Mouse (Mus musculus) liver, embryonic 11.5 days (tissue): ENCODE measurements around the gene Sdk2. TPM values are rescaled to one million over a fixed set of nuclear protein-coding genes. Genes with fewer than 3 reads are reported as not detected.

Experiments used
- ATAC-seq: fragments of 200-750 bp; cut with Nextera tagmentation; replicated peaks from 2 replicates; pipeline ENCODE4 v1.8.0; 2017; ENCODE audit warnings: moderate number of reproducible peaks, mild to moderate bottlenecking, moderate TSS enrichment, moderate library complexity; ENCODE audit not compliant: low FRiP score
- DNase-seq: peaks from one replicate; pipeline ENCODE4 v3.0.0-alpha.2; 2017; ENCODE audit warnings: low spot score
- H3K27ac ChIP-seq: fragments of 300-500 bp; sonication (generic); 2 replicates; pipeline ENCODE4 v1.5.1; 2014; ENCODE audit warnings: mild to moderate bottlenecking, low read depth, low read length, control low read depth
- H3K27me3 ChIP-seq: fragments of 300-500 bp; sonication (generic); replicated peaks from 2 replicates; pipeline ENCODE4 v1.6.1; 2014; ENCODE audit warnings: low read length, mixed read lengths; ENCODE audit not compliant: control insufficient read depth, insufficient read depth
- H3K36me3 ChIP-seq: fragments of 300-500 bp; sonication (generic); 2 replicates; pipeline ENCODE4 v1.6.1; 2014; ENCODE audit warnings: mild to moderate bottlenecking, low read length, moderate library complexity, mixed read lengths; ENCODE audit not compliant: control insufficient read depth, insufficient read depth
- H3K4me1 ChIP-seq: fragments of 300-500 bp; sonication (generic); replicated peaks from 2 replicates; pipeline ENCODE4 v1.6.1; 2014; ENCODE audit warnings: low read length, mixed read lengths; ENCODE audit not compliant: control insufficient read depth, insufficient read depth
- H3K4me2 ChIP-seq: fragments of 300-500 bp; sonication (generic); 2 replicates; pipeline ENCODE4 v1.6.1; 2014; ENCODE audit warnings: mild to moderate bottlenecking, control low read depth, moderate library complexity
- H3K4me3 ChIP-seq: fragments of 300-500 bp; sonication (generic); 2 replicates; pipeline ENCODE4 v1.5.1; 2014; ENCODE audit warnings: low read depth, low read length, control low read depth
- H3K9ac ChIP-seq: fragments of 300-500 bp; sonication (generic); 2 replicates; pipeline ENCODE4 v1.6.1; 2014; ENCODE audit warnings: low read depth, low read length, control low read depth
- H3K9me3 ChIP-seq: fragments of 300-500 bp; sonication (generic); 2 replicates; pipeline ENCODE4 v1.6.1; 2016; ENCODE audit warnings: low read length, inconsistent platforms, mixed read lengths; ENCODE audit not compliant: control insufficient read depth
- WGBS: fragments of 180-500 bp; shearing (Covaris S2); extraction: QIAGEN DNeasy Blood & Tissue Kit; methylation state at CpG from one replicate; pipeline ENCODE4 v1.1.7; 2014; 5-methylcytosine and 5-hydroxymethylcytosine counted together
- polyA plus RNA-seq: library from polyadenylated mRNA; unstranded; fragments of >200 nt; fragmentation: Nextera tagmentation; extraction: Ambion mirVana; gene quantifications from 2 replicates; pipeline ENCODE4 v1.2.1, GENCODE M21; 2014

The Sdk2 gene
- polyA plus RNA-seq, 1 experiment from 2014 or later = 1.9 TPM

- DNase-seq = no peak
- WGBS = 41% methylated on average over 20 of the region's 20 CpGs
- Histone ChIP-seq H3K27me3 (0 out of 2 replicates have a peak, but pooled peaks cover 2% of the 10 kb centered on the region), H3K4me2 (no peak overlapping the region), H3K4me3 (no peak overlapping the region), H3K4me1 (peaks cover 37% of the 10 kb centered on the region), H3K9me3 (no peaks in the 10 kb centered on the region), H3K27ac (0 out of 2 replicates have a peak overlapping the region, but pooled peaks have one; percentile 8), H3K9ac (no peak overlapping the region), H3K36me3 (no peaks in the 10 kb centered on the region)
- no peak for ATAC-seq
Observed at GRCm38 (mm10) chr11:113778733-113779679, 287.8 kb downstream of the Sdk2 start.

- Histone ChIP-seq H3K4me3 (no peak overlapping the region), H3K4me2 (peak overlapping the region; percentile 54), H3K36me3 (no peaks in the 10 kb centered on the region), H3K4me1 (peaks cover 37% of the 10 kb centered on the region), H3K27me3 (0 out of 2 replicates have a peak, but pooled peaks cover 2% of the 10 kb centered on the region), H3K9me3 (no peaks in the 10 kb centered on the region), H3K9ac (no peak overlapping the region), H3K27ac (peak overlapping the region; percentile 64)
- ATAC-seq (peak; percentile 75), DNase-seq (no peak)
- 28% methylated on average over 8 of the region's 8 CpGs for WGBS
Observed at GRCm38 (mm10) chr11:113777878-113778464, 288.9 kb downstream of the Sdk2 start.

GRCm38 (mm10) chr11:113776851-113777511, 289.9 kb downstream of the Sdk2 start:
- no peak overlapping the region; the same call in 1 of the 2 replicates for H3K4me2 ChIP-seq
- H3K4me3 ChIP-seq = no peak overlapping the region
- no peak for DNase-seq
- H3K9ac ChIP-seq = no peak overlapping the region
- no peaks in the 10 kb centered on the region for H3K36me3 ChIP-seq
- no peaks in the 10 kb centered on the region for H3K9me3 ChIP-seq
- peaks cover 37% of the 10 kb centered on the region for H3K4me1 ChIP-seq
- ATAC-seq = no peak
- whole genome bisulfite sequencing = 69% methylated on average over 14 of the region's 14 CpGs
- no peak overlapping the region for H3K27ac ChIP-seq
- H3K27me3 ChIP-seq = 0 out of 2 replicates have a peak, but pooled peaks cover 2% of the 10 kb centered on the region

- H3K27ac ChIP-seq = no peak overlapping the region
- no peak overlapping the region for H3K9ac ChIP-seq
- ATAC-seq (no peak), DNase-seq (no peak)
- WGBS = 90% methylated on average over 3 of the region's 3 CpGs
- H3K4me2 ChIP-seq = no peak overlapping the region
- peaks cover 27% of the 10 kb centered on the region for H3K4me1 ChIP-seq
- no peaks in the 10 kb centered on the region for H3K9me3 ChIP-seq
- no peaks in the 10 kb centered on the region for H3K36me3 ChIP-seq
- H3K4me3 ChIP-seq = no peak overlapping the region
- no peaks in the 10 kb centered on the region for H3K27me3 ChIP-seq
Observed at GRCm38 (mm10) chr11:113774773-113775172, 292.1 kb downstream of the Sdk2 start.

GRCm38 (mm10) chr11:113773191-113773590, 293.7 kb downstream of the Sdk2 start:
- no peaks in the 10 kb centered on the region for H3K9me3 ChIP-seq
- no peaks in the 10 kb centered on the region for H3K27me3 ChIP-seq
- no peak overlapping the region for H3K4me3 ChIP-seq
- WGBS = 85% methylated on average over 5 of the region's 5 CpGs
- no peak for DNase-seq
- no peak overlapping the region for H3K27ac ChIP-seq
- no peak overlapping the region for H3K4me2 ChIP-seq
- no peak overlapping the region for H3K9ac ChIP-seq
- H3K4me1 ChIP-seq = peaks cover 12% of the 10 kb centered on the region
- ATAC-seq = no peak
- H3K36me3 ChIP-seq = no peaks in the 10 kb centered on the region

- no peak overlapping the region for H3K9ac ChIP-seq
- no peak overlapping the region for H3K27ac ChIP-seq
- ATAC-seq = no peak
- DNase-seq = no peak
- H3K36me3 ChIP-seq = no peaks in the 10 kb centered on the region
- H3K4me2 ChIP-seq = no peak overlapping the region
- no peak overlapping the region for H3K4me3 ChIP-seq
- 86% methylated on average over 13 of the region's 13 CpGs for WGBS
- H3K4me1 ChIP-seq = peaks cover 12% of the 10 kb centered on the region
- H3K27me3 ChIP-seq = no peaks in the 10 kb centered on the region
- H3K9me3 ChIP-seq = no peaks in the 10 kb centered on the region
Observed at GRCm38 (mm10) chr11:113771187-113771586, 295.7 kb downstream of the Sdk2 start.

- WGBS = 72% methylated on average over 3 of the region's 3 CpGs
Observed at GRCm38 (mm10) chr11:113768356-113768755, 298.5 kb downstream of the Sdk2 start.

GRCm38 (mm10) chr11:113767285-113767684, 299.6 kb downstream of the Sdk2 start:
- Histone ChIP-seq H3K9ac (no peak overlapping the region), H3K27ac (no peak overlapping the region; the same call in 1 of the 2 replicates), H3K4me1 (peaks cover 26% of the 10 kb centered on the region), H3K27me3 (no peaks in the 10 kb centered on the region), H3K9me3 (no peaks in the 10 kb centered on the region), H3K4me3 (no peak overlapping the region), H3K36me3 (no peaks in the 10 kb centered on the region), H3K4me2 (no peak overlapping the region)
- peak; percentile 6; the same call in 1 of the 2 replicates for ATAC-seq
- WGBS = 47% methylated on average over 8 of the region's 8 CpGs
- DNase-seq = no peak

More at GRCm38 (mm10) chr11:113768356-113768755, 298.5 kb downstream of the Sdk2 start:
- H3K27me3 ChIP-seq = no peaks in the 10 kb centered on the region
- no peaks in the 10 kb centered on the region for H3K9me3 ChIP-seq
- H3K4me2 ChIP-seq = no peak overlapping the region
- peaks cover 26% of the 10 kb centered on the region for H3K4me1 ChIP-seq
- ATAC-seq = no peak
- H3K4me3 ChIP-seq = no peak overlapping the region
- no peak for DNase-seq
- no peak overlapping the region for H3K27ac ChIP-seq
- no peak overlapping the region for H3K9ac ChIP-seq
- H3K36me3 ChIP-seq = no peaks in the 10 kb centered on the region
